16 mouse cellular contexts compared by ENCODE assay signal in genomic region chr1:157143326-157143932, GRCm38 (mm10). TPM values are rescaled to one million over a fixed set of nuclear protein-coding genes. Genes with fewer than 3 reads are reported as not detected.
DNase-seq lines count a peak whose midpoint lies in the region; ATAC-seq lines count a peak whose summit lies in the region.
"Had no signal": no experiment of that assay in that cellular context is flagged by ENCODE, and none has a peak within 500 bp of the region (broad histone marks: within the 10 kb centered on the region; RNA-seq: fewer than 3 reads in every experiment).

No protein-coding gene starts in this region.

- WGBS in hindbrain, embryonic 12.5 days, result 54% methylated on average over 7 of the region's 7 CpGs
- WGBS in hindbrain, embryonic 11.5 days, result 56% methylated on average over 7 of the region's 7 CpGs
- 33% methylated on average over 7 of the region's 7 CpGs for WGBS in neural tube, embryonic 15.5 days
- WGBS in intestine, embryonic 16.5 days, result 25% methylated on average over 7 of the region's 7 CpGs
- 62% methylated on average over 7 of the region's 7 CpGs for WGBS in midbrain, embryonic 14.5 days

- H3K36me3 ChIP-seq in hindbrain, embryonic 12.5 days, result peaks cover 22% of the 10 kb centered on the region
- no peaks in the 10 kb centered on the region for H3K36me3 ChIP-seq in hindbrain, embryonic 11.5 days (ENCODE audit: control insufficient read depth, insufficient read depth, low read length)
- peaks cover 41% of the 10 kb centered on the region for H3K36me3 ChIP-seq in neural tube, embryonic 15.5 days
- H3K36me3 ChIP-seq in intestine, embryonic 16.5 days (ENCODE audit: control insufficient read depth, insufficient read depth, low read length), result no peaks in the 10 kb centered on the region
- peaks cover 63% of the 10 kb centered on the region for H3K36me3 ChIP-seq in midbrain, embryonic 14.5 days (ENCODE audit: control insufficient read depth, insufficient read depth, low read length)
- H3K36me3 ChIP-seq: embryonic facial prominence, embryonic 12.5 days had no signal

- no peaks in the 10 kb centered on the region for H3K27me3 ChIP-seq in hindbrain, embryonic 12.5 days
- H3K27me3 ChIP-seq in hindbrain, embryonic 11.5 days (ENCODE audit: control insufficient read depth, insufficient read depth, low read length), result no peaks in the 10 kb centered on the region
- H3K27me3 ChIP-seq in neural tube, embryonic 15.5 days (replicated peaks), result no peaks in the 10 kb centered on the region
- no peaks in the 10 kb centered on the region for H3K27me3 ChIP-seq in intestine, embryonic 16.5 days (replicated peaks; ENCODE audit: control insufficient read depth, insufficient read depth, low read length)
- no peaks in the 10 kb centered on the region for H3K27me3 ChIP-seq in midbrain, embryonic 14.5 days (ENCODE audit: control insufficient read depth, insufficient read depth, low read length)
- H3K27me3 ChIP-seq: embryonic facial prominence, embryonic 12.5 days; neural tube, embryonic 13.5 days had no signal

- 0 out of 2 replicates have a peak overlapping the region, but pooled peaks have one; percentile 41 for H3K27ac ChIP-seq in hindbrain, embryonic 12.5 days
- no peak overlapping the region for H3K27ac ChIP-seq in hindbrain, embryonic 11.5 days (ENCODE audit: low read depth, low read length)
- 0 out of 2 replicates have a peak overlapping the region, but pooled peaks have one; percentile 9 for H3K27ac ChIP-seq in neural tube, embryonic 15.5 days (replicated peaks)
- H3K27ac ChIP-seq in intestine, embryonic 16.5 days (ENCODE audit: low read length), result no peak overlapping the region
- no peak overlapping the region for H3K27ac ChIP-seq in midbrain, embryonic 14.5 days (replicated peaks; ENCODE audit: low read depth, low read length)
- H3K27ac ChIP-seq: embryonic facial prominence, embryonic 12.5 days; limb, embryonic 10.5 days; liver, embryonic 14.5 days; neural tube, embryonic 13.5 days had no signal

- H3K4me3 ChIP-seq in hindbrain, embryonic 12.5 days, result no peak overlapping the region
- no peak overlapping the region for H3K4me3 ChIP-seq in hindbrain, embryonic 11.5 days (ENCODE audit: low read depth, low read length)
- H3K4me3 ChIP-seq in neural tube, embryonic 15.5 days (replicated peaks), result no peak overlapping the region
- no peak overlapping the region for H3K4me3 ChIP-seq in intestine, embryonic 16.5 days (ENCODE audit: low read length)
- H3K4me3 ChIP-seq in midbrain, embryonic 14.5 days (replicated peaks; ENCODE audit: low read depth, low read length), result no peak overlapping the region
- H3K4me3 ChIP-seq: embryonic facial prominence, embryonic 12.5 days; limb, embryonic 10.5 days; neural tube, embryonic 13.5 days had no signal

- H3K4me2 ChIP-seq in hindbrain, embryonic 12.5 days (replicated peaks), result no peak overlapping the region
- no peak overlapping the region for H3K4me2 ChIP-seq in hindbrain, embryonic 11.5 days (replicated peaks; ENCODE audit: low read depth, low read length)
- no peak overlapping the region for H3K4me2 ChIP-seq in neural tube, embryonic 15.5 days
- H3K4me2 ChIP-seq in intestine, embryonic 16.5 days (ENCODE audit: low read depth, low read length), result no peak overlapping the region
- H3K4me2 ChIP-seq in midbrain, embryonic 14.5 days (ENCODE audit: low read length), result no peak overlapping the region
- H3K4me2 ChIP-seq: embryonic facial prominence, embryonic 12.5 days; neural tube, embryonic 13.5 days had no signal

- H3K9ac ChIP-seq in hindbrain, embryonic 12.5 days, result no peak overlapping the region
- no peak overlapping the region for H3K9ac ChIP-seq in hindbrain, embryonic 11.5 days (ENCODE audit: low read depth, low read length)
- H3K9ac ChIP-seq in neural tube, embryonic 15.5 days (replicated peaks), result no peak overlapping the region
- no peak overlapping the region for H3K9ac ChIP-seq in intestine, embryonic 16.5 days (ENCODE audit: low read depth, low read length)
- H3K9ac ChIP-seq in midbrain, embryonic 14.5 days (replicated peaks; ENCODE audit: low read length), result no peak overlapping the region
- H3K9ac ChIP-seq: embryonic facial prominence, embryonic 12.5 days; liver, embryonic 14.5 days; neural tube, embryonic 13.5 days had no signal

- no peak for ATAC-seq in hindbrain, embryonic 12.5 days (ENCODE audit: low FRiP score)
- no peak for ATAC-seq in hindbrain, embryonic 11.5 days (ENCODE audit: low FRiP score)
- no peak for ATAC-seq in neural tube, embryonic 15.5 days (ENCODE audit: low FRiP score)
- ATAC-seq in intestine, embryonic 16.5 days, result peak; percentile 83
- no peak for ATAC-seq in megakaryocyte progenitor cell, adult 5-6 weeks (replicated peaks; ENCODE audit: poor library complexity)
- no peak for ATAC-seq in midbrain, embryonic 14.5 days (ENCODE audit: low FRiP score, low TSS enrichment)

- H3K4me1 ChIP-seq in hindbrain, embryonic 12.5 days, result no peaks in the 10 kb centered on the region
- H3K4me1 ChIP-seq in hindbrain, embryonic 11.5 days (replicated peaks; ENCODE audit: control insufficient read depth, insufficient read depth, low read length), result no peaks in the 10 kb centered on the region
- H3K4me1 ChIP-seq in neural tube, embryonic 15.5 days, result 0 out of 2 replicates have a peak, but pooled peaks cover 4% of the 10 kb centered on the region
- no peaks in the 10 kb centered on the region; the same call in 1 of the 2 replicates for H3K4me1 ChIP-seq in intestine, embryonic 16.5 days (ENCODE audit: control insufficient read depth, insufficient read depth, low read length)
- no peaks in the 10 kb centered on the region for H3K4me1 ChIP-seq in midbrain, embryonic 14.5 days (ENCODE audit: control insufficient read depth, insufficient read depth, low read length)
- H3K4me1 ChIP-seq: embryonic facial prominence, embryonic 12.5 days; limb, embryonic 10.5 days had no signal

- DNase-seq in hindbrain, embryonic 11.5 days (ENCODE audit: low spot score), result no peak
- DNase-seq in neural tube, embryonic 10.5 days (ENCODE audit: extremely low spot score, low spot score), result no peak
- no peak for DNase-seq in midbrain, embryonic 14.5 days
- DNase-seq: adrenal gland, postnatal 36 days; cerebellum, postnatal 10 days; layer of hippocampus, postnatal 36 days had no signal

- no peaks in the 10 kb centered on the region for H3K9me3 ChIP-seq in hindbrain, embryonic 12.5 days (replicated peaks)
- H3K9me3 ChIP-seq in hindbrain, embryonic 11.5 days (ENCODE audit: control insufficient read depth, low read length), result no peaks in the 10 kb centered on the region
- no peaks in the 10 kb centered on the region for H3K9me3 ChIP-seq in neural tube, embryonic 15.5 days (replicated peaks)
- no peaks in the 10 kb centered on the region for H3K9me3 ChIP-seq in intestine, embryonic 16.5 days (ENCODE audit: control insufficient read depth, low read length)
- no peaks in the 10 kb centered on the region for H3K9me3 ChIP-seq in midbrain, embryonic 14.5 days (ENCODE audit: control insufficient read depth, low read length)
- H3K9me3 ChIP-seq: embryonic facial prominence, embryonic 12.5 days; limb, embryonic 10.5 days; neural tube, embryonic 13.5 days had no signal

RNA-seq across cellular contexts. Expression of gene Tex35, which starts 34.9 kb away (rescaled TPM):
- not detected in 2 replicates for polyA plus RNA-seq in hindbrain, embryonic 12.5 days (2016; fragmentation: Nextera tagmentation; extraction: Ambion mirVana)
- polyA plus RNA-seq in hindbrain, embryonic 11.5 days (2014; fragmentation: Nextera tagmentation; extraction: Ambion mirVana), result not detected in 2 replicates
- polyA plus RNA-seq in neural tube, embryonic 15.5 days (2015; fragmentation: Nextera tagmentation; extraction: Ambion mirVana), result not detected in 2 replicates
- not detected in 2 replicates for polyA plus RNA-seq in intestine, embryonic 16.5 days (2015; fragmentation: Nextera tagmentation; extraction: Ambion mirVana)
- total RNA-seq in megakaryocyte progenitor cell, adult 5-6 weeks (2015), result not detected in 2 replicates
- total RNA-seq in megakaryocyte progenitor cell, adult 5-6 weeks (2017), result not detected in 2 replicates
- polyA plus RNA-seq in midbrain, embryonic 14.5 days (2014; fragmentation: Nextera tagmentation; extraction: Ambion mirVana), result not detected in 2 replicates
- total RNA-seq: adrenal gland, postnatal 36 days; layer of hippocampus, postnatal 36 days; midbrain, postnatal 0 days had no signal
- polyA plus RNA-seq: embryonic facial prominence, embryonic 12.5 days; large intestine, adult 2 months; limb, embryonic 10.5 days; liver, embryonic 14.5 days; midbrain, postnatal 0 days; neural tube, embryonic 13.5 days had no signal

Comparison
In these comparisons a context has a peak if more than half of its experiments do, and no peak if none do; other contexts are left out.
1. H3K27ac ChIP-seq: peak in hindbrain, embryonic 12.5 days (single experiment) and neural tube, embryonic 15.5 days (single experiment); none in hindbrain, embryonic 11.5 days (single experiment), intestine, embryonic 16.5 days (single experiment) and midbrain, embryonic 14.5 days (single experiment).